Mouse (Mus musculus): Measurements from ENCODE around the gene Rpp14.

- TF ChIP-seq CTCF (IDR thresholded peaks at IDR 0.05; ENCODE audit: low read depth) (no peak), EP300 (IDR thresholded peaks at IDR 0.05; ENCODE audit: low read depth) (no peak)
These were observed 14.9 kb downstream of the Rpp14 start for GRCm38 (mm10) chr14:8094931-8095561.

All from liver, postnatal 0 days (tissue).